17 mouse cellular contexts compared by ENCODE assay signal in genomic region chr10:53984086-53984485, GRCm38 (mm10).
DNase-seq lines count a peak whose midpoint lies in the region; ATAC-seq lines count a peak whose summit lies in the region.
"Had no signal": no experiment of that assay in that cellular context is flagged by ENCODE, and none has a peak within 500 bp of the region (broad histone marks: within the 10 kb centered on the region; RNA-seq: fewer than 3 reads in every experiment).

No protein-coding gene starts in this region.

- H3K27ac ChIP-seq in midbrain, embryonic 13.5 days, result no peak overlapping the region
- no peak overlapping the region for H3K27ac ChIP-seq in midbrain, embryonic 10.5 days (replicated peaks)
- H3K27ac ChIP-seq in forebrain, embryonic 14.5 days (ENCODE audit: low read depth, low read length), result no peak overlapping the region
- H3K27ac ChIP-seq: embryonic facial prominence, embryonic 12.5 days; heart, embryonic 15.5 days; intestine, embryonic 15.5 days; neural tube, embryonic 12.5 days had no signal

- H3K4me2 ChIP-seq in midbrain, embryonic 13.5 days (replicated peaks), result no peak overlapping the region
- no peak overlapping the region for H3K4me2 ChIP-seq in forebrain, embryonic 14.5 days (ENCODE audit: low read length)
- H3K4me2 ChIP-seq: embryonic facial prominence, embryonic 12.5 days; heart, embryonic 15.5 days; intestine, embryonic 15.5 days; neural tube, embryonic 12.5 days had no signal

- H3K36me3 ChIP-seq in midbrain, embryonic 13.5 days, result no peaks in the 10 kb centered on the region
- H3K36me3 ChIP-seq in midbrain, embryonic 10.5 days, result no peaks in the 10 kb centered on the region
- H3K36me3 ChIP-seq in forebrain, embryonic 14.5 days (ENCODE audit: control insufficient read depth, insufficient read depth, low read length), result no peaks in the 10 kb centered on the region
- H3K36me3 ChIP-seq: embryonic facial prominence, embryonic 12.5 days; G1E; heart, embryonic 15.5 days; intestine, embryonic 15.5 days; neural tube, embryonic 12.5 days had no signal

- H3K4me1 ChIP-seq in midbrain, embryonic 13.5 days (replicated peaks), result no peaks in the 10 kb centered on the region
- H3K4me1 ChIP-seq in midbrain, embryonic 10.5 days, result no peaks in the 10 kb centered on the region
- H3K4me1 ChIP-seq in forebrain, embryonic 14.5 days (ENCODE audit: control insufficient read depth, insufficient read depth, low read length), result no peaks in the 10 kb centered on the region
- H3K4me1 ChIP-seq: embryonic facial prominence, embryonic 12.5 days; heart, embryonic 15.5 days; intestine, embryonic 15.5 days; neural tube, embryonic 12.5 days had no signal

- peak; percentile 72; the same call in 1 of the 2 replicates for ATAC-seq in frontal cortex, adult (ENCODE audit: low TSS enrichment)
- 0 out of 2 replicates have a peak, but pooled peaks have one; percentile 58 for ATAC-seq in midbrain, embryonic 13.5 days
- peak; percentile 54; the same call in 1 of the 2 replicates for ATAC-seq in forebrain, embryonic 14.5 days
- no peak for ATAC-seq in erythroid progenitor cell, adult 5-6 weeks (replicated peaks; ENCODE audit: low FRiP score, poor library complexity, severe bottlenecking)
- ATAC-seq: intestine, embryonic 15.5 days had no signal

- no peaks in the 10 kb centered on the region for H3K9me3 ChIP-seq in midbrain, embryonic 13.5 days
- no peaks in the 10 kb centered on the region for H3K9me3 ChIP-seq in midbrain, embryonic 10.5 days (replicated peaks)
- H3K9me3 ChIP-seq in forebrain, embryonic 14.5 days (replicated peaks; ENCODE audit: control insufficient read depth, low read length), result no peaks in the 10 kb centered on the region; the same call in 1 of the 2 replicates
- H3K9me3 ChIP-seq: embryonic facial prominence, embryonic 12.5 days; G1E; heart, embryonic 15.5 days; intestine, embryonic 15.5 days; neural tube, embryonic 12.5 days had no signal

- H3K9ac ChIP-seq in midbrain, embryonic 13.5 days (replicated peaks), result no peak overlapping the region
- H3K9ac ChIP-seq in forebrain, embryonic 14.5 days (ENCODE audit: low read length), result no peak overlapping the region
- H3K9ac ChIP-seq: embryonic facial prominence, embryonic 12.5 days; heart, embryonic 15.5 days; intestine, embryonic 15.5 days; neural tube, embryonic 12.5 days had no signal

- 38% methylated on average over 3 of the region's 3 CpGs for WGBS in midbrain, embryonic 13.5 days
- WGBS in midbrain, embryonic 10.5 days, result 65% methylated on average over 3 of the region's 3 CpGs
- WGBS in forebrain, embryonic 14.5 days, result 48% methylated on average over 3 of the region's 3 CpGs

- H3K4me3 ChIP-seq in midbrain, embryonic 13.5 days (replicated peaks), result no peak overlapping the region
- H3K4me3 ChIP-seq in midbrain, embryonic 10.5 days, result no peak overlapping the region
- no peak overlapping the region for H3K4me3 ChIP-seq in forebrain, embryonic 14.5 days (ENCODE audit: low read depth, low read length)
- H3K4me3 ChIP-seq: embryonic facial prominence, embryonic 12.5 days; heart, embryonic 15.5 days; intestine, embryonic 15.5 days; neural tube, embryonic 12.5 days had no signal

- no peak for DNase-seq in frontal cortex, postnatal 25 days (ENCODE audit: low spot score in 2 of 2)
- no peak for DNase-seq in midbrain, embryonic 10.5 days (ENCODE audit: low spot score)
- DNase-seq in forebrain, embryonic 14.5 days (ENCODE audit: low spot score), result peak; percentile 47
- DNase-seq in layer of hippocampus, postnatal 10 days (ENCODE audit: low spot score in 2 of 2), result peak; percentile 30 to 50
- DNase-seq in gastrocnemius, postnatal 25 days, result no peak
- DNase-seq: adrenal gland, postnatal 14 days; gastrocnemius, postnatal 36 days; kidney, postnatal 10 days; thymus, adult 18-20 months had no signal

- no peaks in the 10 kb centered on the region for H3K27me3 ChIP-seq in midbrain, embryonic 13.5 days
- no peaks in the 10 kb centered on the region for H3K27me3 ChIP-seq in midbrain, embryonic 10.5 days (ENCODE audit: low read depth, poor library complexity, severe bottlenecking)
- no peaks in the 10 kb centered on the region for H3K27me3 ChIP-seq in forebrain, embryonic 14.5 days (replicated peaks; ENCODE audit: control insufficient read depth, insufficient read depth, low read length)
- H3K27me3 ChIP-seq: embryonic facial prominence, embryonic 12.5 days; heart, embryonic 15.5 days; intestine, embryonic 15.5 days; neural tube, embryonic 12.5 days had no signal

Comparison
In these comparisons a context has a peak if more than half of its experiments do, and no peak if none do; other contexts are left out.
1. DNase-seq: peak in forebrain, embryonic 14.5 days (single experiment) and layer of hippocampus, postnatal 10 days (2 of 2); none in frontal cortex, postnatal 25 days (0 of 2), midbrain, embryonic 10.5 days (single experiment) and gastrocnemius, postnatal 25 days (single experiment).